Mouse (Mus musculus) brown adipose tissue, adult 24 weeks (tissue): Measurements from ENCODE around the gene Hinfp. TPM values are rescaled to one million over a fixed set of nuclear protein-coding genes. Genes with fewer than 3 reads are reported as not detected.
"Not testable (repeated sequence)": the region's sequence is repeated elsewhere in the genome, so short reads cannot be mapped to it uniquely, and the experiment has no call there.

ENCODE experiments used
- H3K27ac ChIP-seq: fragments of 200-500 bp; replicated peaks from 2 replicates; pipeline ENCODE4 v1.5.1; 2012; ENCODE audit warnings: low read depth, mild to moderate bottlenecking, low read length
- H3K4me1 ChIP-seq: fragments of 200-500 bp; 2 replicates; pipeline ENCODE4 v1.6.1; 2012; ENCODE audit warnings: low read length, mixed read lengths; ENCODE audit not compliant: control insufficient read depth, insufficient read depth, insufficient read length
- H3K4me3 ChIP-seq: fragments of 200-500 bp; 2 replicates; pipeline ENCODE4 v1.5.1; 2012; ENCODE audit warnings: low read depth, mild to moderate bottlenecking, low read length, moderate library complexity; ENCODE audit not compliant: insufficient read depth
- polyA plus RNA-seq: library from polyadenylated mRNA; stranded (reverse); fragments of >200 nt; gene quantifications from 2 replicates; pipeline ENCODE4 v1.2.4, GENCODE M21; 2012; ENCODE audit not compliant: missing spikeins, insufficient read depth, insufficient read length

Hinfp gene
- polyA plus RNA-seq, 1 experiment: 5.1 TPM

DNA sequence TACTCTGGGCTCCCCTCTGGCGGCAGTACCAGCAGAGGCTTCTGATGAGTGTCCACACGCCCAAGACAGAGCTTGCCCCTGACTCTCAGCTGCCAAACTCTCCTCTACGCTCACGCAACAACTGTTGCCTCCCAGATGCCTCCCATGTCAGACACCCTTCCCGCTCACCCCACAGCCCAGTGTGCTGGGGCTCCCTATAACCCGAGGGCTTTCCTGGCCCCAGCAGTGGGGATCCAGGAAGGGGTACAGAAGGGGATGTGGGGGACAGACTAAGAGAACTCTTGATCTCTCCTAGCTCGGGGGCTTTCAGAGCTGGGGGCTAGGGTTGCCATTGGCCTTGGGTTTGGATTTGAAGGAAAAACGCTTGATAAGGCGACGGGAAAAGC is 5.3 kb upstream of the Hinfp start:
- Histone ChIP-seq H3K4me1 (peaks cover 8% of the 10 kb centered on the region), H3K4me3 (peak overlapping the region; percentile 48), H3K27ac (peak overlapping the region; percentile 99)

- Histone ChIP-seq H3K4me1 (peaks cover 8% of the 10 kb centered on the region), H3K4me3 (no peak overlapping the region), H3K27ac (no peak overlapping the region)
Observed at GRCm38 (mm10) chr9:44309756-44310155, 4.3 kb upstream of the Hinfp start.

DNA sequence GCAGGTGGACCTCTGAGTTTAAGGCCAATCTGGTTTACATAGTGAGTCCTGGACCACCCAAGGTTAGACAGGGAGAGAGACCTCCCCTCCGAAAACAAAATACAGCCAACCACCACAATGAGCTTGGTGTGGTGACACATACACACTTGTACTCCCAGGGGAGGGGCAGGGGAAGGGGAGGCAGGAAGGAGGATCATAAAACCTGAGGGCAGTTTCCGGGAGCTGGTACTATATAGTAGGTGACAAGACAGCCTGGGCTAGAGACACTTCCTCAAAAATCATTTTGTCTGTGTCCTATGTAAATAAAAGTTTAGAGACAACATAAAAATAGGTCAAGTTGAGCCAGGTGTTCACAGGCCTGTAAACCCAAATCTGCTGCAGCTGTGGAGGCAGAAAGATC is 1.8 kb upstream of the Hinfp start:
- Histone ChIP-seq H3K4me1 (peaks cover 11% of the 10 kb centered on the region), H3K27ac (no peak overlapping the region), H3K4me3 (no peak overlapping the region)

DNA sequence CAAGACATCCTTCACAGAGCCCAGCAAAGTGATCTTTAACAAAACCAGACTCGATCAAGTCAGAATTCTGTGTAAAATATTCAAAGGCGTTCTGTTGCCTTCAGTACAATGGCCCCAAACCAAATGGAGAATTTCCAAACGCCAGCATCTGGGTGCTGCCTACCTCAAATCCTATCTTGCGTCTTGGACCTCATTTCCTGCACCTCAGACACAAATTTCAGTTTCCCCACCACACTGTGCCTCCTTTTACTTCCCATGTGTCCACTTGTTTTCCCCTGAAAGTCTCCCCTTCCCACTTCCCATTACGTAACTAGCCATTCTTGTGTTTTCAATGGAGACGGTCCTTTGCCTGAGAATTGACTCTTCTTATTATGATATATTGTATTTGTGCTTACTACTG is 1.1 kb upstream of the Hinfp start:
- H3K4me1 ChIP-seq: peaks cover 11% of the 10 kb centered on the region

DNA sequence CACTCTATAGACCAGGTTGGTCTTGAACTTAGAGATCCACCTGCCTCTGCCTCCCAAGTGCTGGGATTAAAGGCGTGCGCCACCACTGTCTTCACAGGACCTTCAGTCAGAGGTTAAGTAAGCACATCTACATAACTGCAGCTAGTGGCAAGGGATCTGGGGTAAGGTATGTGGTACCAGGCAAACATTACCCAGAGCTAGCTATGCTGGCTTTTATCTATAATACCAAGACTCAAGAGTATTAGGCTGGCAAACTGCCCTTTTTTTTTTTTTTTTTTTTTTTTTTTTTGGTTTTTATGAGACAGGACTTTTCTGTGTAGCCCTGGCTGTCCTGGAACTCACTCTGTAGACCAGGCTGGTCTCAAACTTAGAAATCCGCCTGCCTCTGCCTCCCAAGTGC is 5.5 kb downstream of the Hinfp start:
- H3K27ac ChIP-seq, H3K4me1 ChIP-seq, H3K4me3 ChIP-seq: not testable (repeated sequence)

More for the DNA sequence above, 1.1 kb upstream of the Hinfp start:
- Histone ChIP-seq H3K4me3 (no peak overlapping the region), H3K27ac (no peak overlapping the region)

GRCm38 (mm10) chr9:44292490-44292889 is 13.0 kb downstream of the Hinfp start:
- H3K4me1 ChIP-seq: peaks cover under 1% of the 10 kb centered on the region; the same call in 1 of the 2 replicates
- H3K4me3 ChIP-seq: no peak overlapping the region
- no peak overlapping the region for H3K27ac ChIP-seq

GRCm38 (mm10) chr9:44288959-44289291 is 16.5 kb downstream of the Hinfp start:
- H3K4me1 ChIP-seq: peaks cover 4% of the 10 kb centered on the region; the same call in 1 of the 2 replicates
- no peak overlapping the region for H3K4me3 ChIP-seq
- no peak overlapping the region for H3K27ac ChIP-seq

DNA sequence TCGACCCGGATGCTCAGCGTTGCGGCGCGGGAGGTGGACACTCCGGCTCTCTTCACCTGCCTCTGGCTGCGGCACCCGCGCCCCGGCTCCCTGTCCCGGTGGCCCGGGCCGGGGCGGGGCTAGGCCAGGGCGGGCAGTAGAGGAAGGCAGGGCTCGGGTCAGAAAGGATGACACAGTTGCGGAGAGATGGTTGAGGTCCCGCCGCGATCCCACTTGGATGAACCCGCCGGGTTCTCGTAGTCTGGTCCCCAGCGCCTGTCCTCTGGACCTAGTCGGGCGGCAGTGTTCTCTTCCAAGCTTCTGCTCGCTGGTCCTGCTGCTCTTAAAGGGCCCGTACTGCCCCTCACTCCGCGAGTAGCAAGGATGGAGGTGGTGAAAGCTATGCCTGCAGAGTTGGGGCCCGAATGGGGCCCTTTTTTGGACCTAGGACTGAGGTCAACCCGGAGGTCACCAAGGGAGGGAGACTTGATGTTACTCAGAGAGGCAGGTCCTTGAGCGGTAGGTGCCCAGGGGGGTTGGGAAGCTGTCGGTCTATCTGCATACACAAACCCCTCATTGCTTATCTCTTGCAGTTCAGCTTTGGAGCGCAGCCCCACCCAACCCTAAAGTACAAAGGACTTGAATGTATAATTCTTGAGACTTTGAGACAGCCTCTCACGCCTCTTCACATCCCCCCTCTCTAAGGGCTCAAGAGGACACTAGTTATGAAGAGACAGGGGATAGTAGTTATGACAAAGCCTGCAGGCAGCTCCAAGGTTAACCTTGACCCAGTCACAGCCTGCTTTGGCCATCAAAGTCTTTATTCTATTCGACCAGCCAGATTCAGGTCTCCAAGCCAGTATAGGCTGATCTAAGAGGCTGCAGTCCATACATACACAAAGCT is 17.2 kb downstream of the Hinfp start, which contains the start of gene Abcg4:
Gene Abcg4 (minus strand): TSS at position 540 of the 883 bp plus-strand sequence.
- no peak within 1 kb of the TSS for H3K27ac ChIP-seq
- H3K4me1 ChIP-seq: peaks cover 4% of the 10 kb centered on the region; the same call in 1 of the 2 replicates
- peak within 1 kb of the TSS; percentile 57 for H3K4me3 ChIP-seq

DNA sequence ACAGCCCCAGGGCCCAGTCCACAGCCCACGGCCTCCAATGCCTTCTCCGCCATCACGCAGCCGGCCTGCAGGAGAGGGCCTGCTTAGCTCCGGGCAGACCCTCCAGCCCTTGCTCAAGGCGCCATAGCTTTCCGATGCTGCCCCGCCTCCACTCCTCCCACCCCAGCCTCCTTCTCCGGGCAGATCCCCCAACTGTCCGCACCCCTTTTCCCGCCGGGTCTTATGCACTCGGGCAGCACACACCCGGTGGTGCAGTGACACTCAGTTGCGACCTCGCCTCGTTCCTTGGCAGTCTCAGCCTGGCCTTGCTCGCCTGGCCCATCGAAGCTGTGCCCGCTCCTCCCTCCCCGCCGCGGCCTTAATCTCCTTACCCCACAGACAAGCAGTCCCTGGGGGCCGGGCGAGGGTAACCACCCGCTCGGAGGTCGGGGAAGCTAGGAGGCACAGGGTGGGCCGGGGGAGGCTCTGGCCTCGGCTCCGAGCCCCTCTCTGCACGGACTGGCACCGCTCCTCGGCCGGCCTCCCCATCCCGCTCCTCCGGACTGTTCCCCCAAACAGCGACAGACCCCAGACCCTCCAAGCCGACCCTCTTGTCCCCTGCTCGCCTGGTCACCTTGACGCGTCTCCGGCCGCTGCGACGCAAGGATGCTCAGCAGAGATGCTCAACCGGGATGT is 17.9 kb downstream of the Hinfp start:
- H3K27ac ChIP-seq: no peak overlapping the region
- peaks cover 4% of the 10 kb centered on the region; the same call in 1 of the 2 replicates for H3K4me1 ChIP-seq
- H3K4me3 ChIP-seq: peak overlapping the region; percentile 57

- Histone ChIP-seq H3K27ac (no peak overlapping the region), H3K4me1 (peaks cover 4% of the 10 kb centered on the region; the same call in 1 of the 2 replicates), H3K4me3 (peak overlapping the region; percentile 57)
Observed at GRCm38 (mm10) chr9:44287003-44287400, 18.5 kb downstream of the Hinfp start.

GRCm38 (mm10) chr9:44286256-44286850 is 19.1 kb downstream of the Hinfp start:
- Histone ChIP-seq H3K27ac (no peak overlapping the region), H3K4me3 (no peak overlapping the region), H3K4me1 (peaks cover 4% of the 10 kb centered on the region; the same call in 1 of the 2 replicates)

- Histone ChIP-seq H3K27ac (no peak overlapping the region), H3K4me1 (peaks cover 4% of the 10 kb centered on the region; the same call in 1 of the 2 replicates)
Observed at GRCm38 (mm10) chr9:44283183-44283582, 22.3 kb downstream of the Hinfp start.

GRCm38 (mm10) chr9:44269973-44270372 is 35.5 kb downstream of the Hinfp start:
- H3K4me1 ChIP-seq: peaks cover 8% of the 10 kb centered on the region; the same call in 1 of the 2 replicates
- H3K27ac ChIP-seq: no peak overlapping the region
- H3K4me3 ChIP-seq: no peak overlapping the region

More at GRCm38 (mm10) chr9:44283183-44283582, 22.3 kb downstream of the Hinfp start:
- no peak overlapping the region for H3K4me3 ChIP-seq

GRCm38 (mm10) chr9:44269077-44269476 is 36.4 kb downstream of the Hinfp start:
- no peak overlapping the region for H3K27ac ChIP-seq
- H3K4me1 ChIP-seq: peaks cover 8% of the 10 kb centered on the region; the same call in 1 of the 2 replicates
- H3K4me3 ChIP-seq: no peak overlapping the region

- H3K4me3 ChIP-seq: peak within 1 kb of the TSS; percentile 83
- peaks cover 8% of the 10 kb centered on the region; the same call in 1 of the 2 replicates for H3K4me1 ChIP-seq
- peak within 1 kb of the TSS; percentile 51 for H3K27ac ChIP-seq
Observed at GRCm38 (mm10) chr9:44268432-44268831, 37.0 kb downstream of the Hinfp start, which contains the start of gene Nlrx1. Nlrx1 (minus strand) TSS chr9:44268599.
